Mouse (Mus musculus) frontal cortex, postnatal 36 days (tissue): ENCODE measurements at regions not wholly inside any gene's neighbourhood (a gene's known extent, or its start where the extent isn't known, plus 50 kb on each side); places are given as distances from the start of the nearest gene placed in this dataset.
A peak's percentile ranks its signal among the peaks of the same experiment; 100 is the strongest.

ENCODE experiments used
- DNase-seq, 2 experiments: peaks; one replicate each; pipeline ENCODE4 v3.0.0; 2022; ENCODE audit warnings: low spot score in 2 of 2

- DNase-seq: no peak
These were observed 1242.1 kb upstream of the A1bg start for GRCm38 (mm10) chr15:62164766-62165410.

GRCm38 (mm10) chr15:62163203-62163602 is 1240.4 kb upstream of the A1bg start:
- DNase-seq: no peak

- no peak for DNase-seq
These were observed 1239.9 kb upstream of the A1bg start for GRCm38 (mm10) chr15:62162648-62163194.

GRCm38 (mm10) chr15:62161975-62162647 is 1239.3 kb upstream of the A1bg start:
- DNase-seq: no peak

- DNase-seq: no peak
These were observed 1238.2 kb upstream of the A1bg start for GRCm38 (mm10) chr15:62161061-62161460.

- DNase-seq: no peak
These were observed 1236.3 kb upstream of the A1bg start for GRCm38 (mm10) chr15:62158875-62159675.

- no peak for DNase-seq
These were observed 1234.6 kb upstream of the A1bg start for GRCm38 (mm10) chr15:62157200-62158033.

- DNase-seq: no peak
These were observed 1230.4 kb upstream of the A1bg start for GRCm38 (mm10) chr15:62153222-62153621.

GRCm38 (mm10) chr15:62152133-62152532 is 1229.3 kb upstream of the A1bg start:
- DNase-seq: no peak

GRCm38 (mm10) chr15:62151690-62152089 is 1228.9 kb upstream of the A1bg start:
- no peak for DNase-seq

GRCm38 (mm10) chr15:62150296-62150695 is 1227.5 kb upstream of the A1bg start:
- DNase-seq: no peak

- no peak for DNase-seq
These were observed 1225.9 kb upstream of the A1bg start for GRCm38 (mm10) chr15:62148680-62149237.

GRCm38 (mm10) chr15:62147343-62147953 is 1224.6 kb upstream of the A1bg start:
- DNase-seq: no peak

- DNase-seq: no peak
These were observed 1223.0 kb upstream of the A1bg start for GRCm38 (mm10) chr15:62145643-62146285.

GRCm38 (mm10) chr15:62144776-62145564 is 1222.2 kb upstream of the A1bg start:
- no peak for DNase-seq

GRCm38 (mm10) chr15:62139859-62140258 is 1217.0 kb upstream of the A1bg start:
- no peak for DNase-seq

GRCm38 (mm10) chr15:62139192-62139591 is 1216.4 kb upstream of the A1bg start:
- DNase-seq: no peak

GRCm38 (mm10) chr15:62138701-62139100 is 1215.9 kb upstream of the A1bg start:
- DNase-seq: no peak

GRCm38 (mm10) chr15:62136932-62137594 is 1214.3 kb upstream of the A1bg start:
- peak in 1 of 2 experiments; percentile 14 for DNase-seq
